Mouse (Mus musculus) activated CD4-positive, CD25-positive, alpha-beta regulatory T cell (primary cell): ENCODE measurements around the gene Gm28827. TPM values are rescaled to one million over a fixed set of nuclear protein-coding genes. Genes with fewer than 3 reads are reported as not detected.

Experiments used
- polyA plus RNA-seq, 2 experiments: library from polyadenylated mRNA; unstranded; fragments of 100-300 nt; shearing (Covaris generic); gene quantifications; one replicate each; pipeline ENCODE4 v1.2.1; 2017

The Gm28827 gene
- polyA plus RNA-seq, result not detected

GRCm38 (mm10) chrY:83030647-83031046, at the start of gene Gm28827:
Gene Gm28827, plus strand, starts transcription at chrY:83030947.

